In the genomic region with DNA sequence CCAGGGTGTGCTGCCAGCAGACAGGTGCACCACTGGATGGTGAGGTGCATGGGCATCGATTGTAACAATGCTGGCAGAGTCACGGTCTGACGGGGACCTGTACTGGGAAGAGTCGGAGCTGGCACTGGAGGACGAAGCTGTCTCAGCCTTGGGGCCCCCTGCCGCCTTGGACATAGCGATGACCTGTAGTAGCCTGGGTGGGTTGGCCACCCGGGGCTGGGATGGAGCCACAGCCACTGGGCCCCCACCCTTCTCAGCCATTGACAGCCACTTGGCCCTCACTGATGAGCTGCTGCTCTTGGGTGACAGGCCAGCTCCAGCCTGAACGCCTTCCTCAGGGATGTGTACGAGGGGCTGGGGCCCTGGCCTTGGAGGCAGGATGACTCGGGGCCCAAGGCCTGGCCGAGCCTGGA, we compare ENCODE assay signal across 8 mouse cellular contexts. TPM values are rescaled to one million over a fixed set of nuclear protein-coding genes. Genes with fewer than 3 reads are reported as not detected.
A peak's percentile ranks its signal among the peaks of the same experiment; 100 is the strongest.
DNase-seq lines count a peak whose midpoint lies in the region; ATAC-seq lines count a peak whose summit lies in the region.

No protein-coding gene starts in this region.

- H3K4me2 ChIP-seq in embryonic facial prominence, embryonic 14.5 days (ENCODE audit: low read depth, low read length) = no peak overlapping the region
- H3K4me2 ChIP-seq in hindbrain, embryonic 16.5 days (ENCODE audit: low read length) = no peak overlapping the region
- no peak overlapping the region for H3K4me2 ChIP-seq in midbrain, embryonic 16.5 days (ENCODE audit: low read length)

- no peaks in the 10 kb centered on the region for H3K9me3 ChIP-seq in embryonic facial prominence, embryonic 14.5 days (ENCODE audit: control insufficient read depth, low read length)
- H3K9me3 ChIP-seq in hindbrain, embryonic 16.5 days (ENCODE audit: control insufficient read depth, low read length) = no peaks in the 10 kb centered on the region
- no peaks in the 10 kb centered on the region for H3K9me3 ChIP-seq in midbrain, embryonic 16.5 days (replicated peaks; ENCODE audit: control insufficient read depth, low read length, poor library complexity, severe bottlenecking)

- WGBS in embryonic facial prominence, embryonic 14.5 days = 66% methylated on average over 10 of the region's 12 CpGs
- WGBS in hindbrain, embryonic 16.5 days = 63% methylated on average over 12 of the region's 12 CpGs
- 65% methylated on average over 12 of the region's 12 CpGs for WGBS in midbrain, embryonic 16.5 days

- H3K9ac ChIP-seq in embryonic facial prominence, embryonic 14.5 days (ENCODE audit: low read depth, low read length) = no peak overlapping the region
- peak overlapping the region; percentile 5; the same call in 1 of the 2 replicates for H3K9ac ChIP-seq in hindbrain, embryonic 16.5 days (ENCODE audit: low read depth, low read length)
- no peak overlapping the region for H3K9ac ChIP-seq in midbrain, embryonic 16.5 days (ENCODE audit: low read depth, low read length)

- no peak overlapping the region for H3K27ac ChIP-seq in embryonic facial prominence, embryonic 14.5 days (replicated peaks; ENCODE audit: low read depth, low read length)
- H3K27ac ChIP-seq in hindbrain, embryonic 16.5 days (ENCODE audit: low read depth, low read length) = no peak overlapping the region
- H3K27ac ChIP-seq in midbrain, embryonic 16.5 days (ENCODE audit: low read length) = no peak overlapping the region; the same call in 1 of the 2 replicates

- DNase-seq in kidney, adult 9 months = peak; percentile 17
- no peak for DNase-seq in kidney, adult 18-20 months
- no peak for DNase-seq in embryonic facial prominence, embryonic 14.5 days (ENCODE audit: low spot score)
- no peak for DNase-seq in left cerebral cortex, postnatal 36 days (ENCODE audit: low spot score in 2 of 2)
- no peak for DNase-seq in thymus, postnatal 14 days
- DNase-seq in left cerebral cortex, postnatal 14 days (ENCODE audit: low spot score in 2 of 2) = no peak

- H3K4me3 ChIP-seq in embryonic facial prominence, embryonic 14.5 days (ENCODE audit: low read depth, low read length) = no peak overlapping the region
- no peak overlapping the region for H3K4me3 ChIP-seq in hindbrain, embryonic 16.5 days (ENCODE audit: low read length)
- no peak overlapping the region for H3K4me3 ChIP-seq in midbrain, embryonic 16.5 days (ENCODE audit: low read depth, low read length)

- intact Hi-C loops in left cerebral cortex, postnatal 36 days (cut with DNase I) = no loop called here
- intact Hi-C loops in left cerebral cortex, postnatal 14 days (cut with DNase I) = no loop called here

- peaks cover 75% of the 10 kb centered on the region for H3K36me3 ChIP-seq in embryonic facial prominence, embryonic 14.5 days (ENCODE audit: control insufficient read depth, insufficient read depth, low read length)
- H3K36me3 ChIP-seq in hindbrain, embryonic 16.5 days (ENCODE audit: control insufficient read depth, insufficient read depth, low read length) = peaks cover 45% of the 10 kb centered on the region
- peaks cover 48% of the 10 kb centered on the region for H3K36me3 ChIP-seq in midbrain, embryonic 16.5 days (ENCODE audit: control insufficient read depth, insufficient read depth, low read length)

- no peaks in the 10 kb centered on the region for H3K27me3 ChIP-seq in embryonic facial prominence, embryonic 14.5 days (replicated peaks; ENCODE audit: control insufficient read depth, insufficient read depth, low read length)
- no peaks in the 10 kb centered on the region for H3K27me3 ChIP-seq in hindbrain, embryonic 16.5 days (replicated peaks; ENCODE audit: control insufficient read depth, insufficient read depth, low read length)
- H3K27me3 ChIP-seq in midbrain, embryonic 16.5 days (ENCODE audit: control insufficient read depth, insufficient read depth, low read depth, low read length) = no peaks in the 10 kb centered on the region

- no peaks in the 10 kb centered on the region for H3K4me1 ChIP-seq in embryonic facial prominence, embryonic 14.5 days (ENCODE audit: control insufficient read depth, insufficient read depth, low read length)
- peaks cover 11% of the 10 kb centered on the region for H3K4me1 ChIP-seq in hindbrain, embryonic 16.5 days (ENCODE audit: control insufficient read depth, insufficient read depth, low read depth, low read length)
- peaks cover 14% of the 10 kb centered on the region for H3K4me1 ChIP-seq in midbrain, embryonic 16.5 days (ENCODE audit: control insufficient read depth, insufficient read depth, low read length)

- peak; percentile 10; the same call in 1 of the 2 replicates for ATAC-seq in embryonic facial prominence, embryonic 14.5 days (ENCODE audit: low read depth)
- ATAC-seq in hindbrain, embryonic 16.5 days = peak; percentile 31; the same call in 1 of the 2 replicates
- ATAC-seq in midbrain, embryonic 16.5 days = peak; percentile 18; the same call in 1 of the 2 replicates

RNA-seq across cellular contexts. Expression of a gene that starts 9.1 kb away (rescaled TPM):
- 4.1 and 6.7 TPM in 2 replicates for polyA plus RNA-seq in embryonic facial prominence, embryonic 14.5 days (2014; fragmentation: Nextera tagmentation; extraction: Ambion mirVana)
- polyA plus RNA-seq in hindbrain, embryonic 16.5 days (2015; fragmentation: Nextera tagmentation; extraction: Ambion mirVana) = 10.4 and 11.2 TPM in 2 replicates
- polyA plus RNA-seq in midbrain, embryonic 16.5 days (2015; fragmentation: Nextera tagmentation; extraction: Ambion mirVana) = 12.5 and 12.7 TPM in 2 replicates
- total RNA-seq in left cerebral cortex, postnatal 36 days (2021) = 1 to 10 TPM; 2.2 to 2.4 TPM
- 1 to 10 TPM; 2.3 to 3.1 TPM for total RNA-seq in left cerebral cortex, postnatal 14 days (2021)

RNA-seq across cellular contexts. Expression of a gene that starts 9.2 kb away (rescaled TPM):
- polyA plus RNA-seq in embryonic facial prominence, embryonic 14.5 days (2014; fragmentation: Nextera tagmentation; extraction: Ambion mirVana) = 32.4 and 50.2 TPM in 2 replicates
- 387 and 426 TPM in 2 replicates for polyA plus RNA-seq in hindbrain, embryonic 16.5 days (2015; fragmentation: Nextera tagmentation; extraction: Ambion mirVana)
- polyA plus RNA-seq in midbrain, embryonic 16.5 days (2015; fragmentation: Nextera tagmentation; extraction: Ambion mirVana) = 471 and 472 TPM in 2 replicates
- total RNA-seq in left cerebral cortex, postnatal 36 days (2021) = 10 to 100 TPM; 50.4 to 57.1 TPM
- 10 to 100 TPM; 68.3 to 71.2 TPM for total RNA-seq in left cerebral cortex, postnatal 14 days (2021)

RNA-seq across cellular contexts. Expression of a gene that starts 11.0 kb away (rescaled TPM):
- polyA plus RNA-seq in embryonic facial prominence, embryonic 14.5 days (2014; fragmentation: Nextera tagmentation; extraction: Ambion mirVana) = 198 and 254 TPM in 2 replicates
- 61.2 and 79.2 TPM in 2 replicates for polyA plus RNA-seq in hindbrain, embryonic 16.5 days (2015; fragmentation: Nextera tagmentation; extraction: Ambion mirVana)
- polyA plus RNA-seq in midbrain, embryonic 16.5 days (2015; fragmentation: Nextera tagmentation; extraction: Ambion mirVana) = 58.8 and 65.1 TPM in 2 replicates
- 10 to 100 TPM; 40.2 to 51.9 TPM for total RNA-seq in left cerebral cortex, postnatal 36 days (2021)
- total RNA-seq in left cerebral cortex, postnatal 14 days (2021) = 10 to 100 TPM; 52.1 to 61.1 TPM

RNA-seq across cellular contexts. Expression of a gene that starts 20.9 kb away (rescaled TPM):
- polyA plus RNA-seq in embryonic facial prominence, embryonic 14.5 days (2014; fragmentation: Nextera tagmentation; extraction: Ambion mirVana) = 0.64 and 2.0 TPM in 2 replicates
- polyA plus RNA-seq in hindbrain, embryonic 16.5 days (2015; fragmentation: Nextera tagmentation; extraction: Ambion mirVana) = 0.26 and 0.32 TPM in 2 replicates
- not detected in 2 replicates for polyA plus RNA-seq in midbrain, embryonic 16.5 days (2015; fragmentation: Nextera tagmentation; extraction: Ambion mirVana)
- total RNA-seq in left cerebral cortex, postnatal 36 days (2021) = not detected
- not detected for total RNA-seq in left cerebral cortex, postnatal 14 days (2021)

RNA-seq across cellular contexts. Expression of a gene that starts 25.5 kb away (rescaled TPM):
- 0.22 TPM in 1 of 2 replicates, not detected in the other for polyA plus RNA-seq in embryonic facial prominence, embryonic 14.5 days (2014; fragmentation: Nextera tagmentation; extraction: Ambion mirVana)
- not detected in 2 replicates for polyA plus RNA-seq in hindbrain, embryonic 16.5 days (2015; fragmentation: Nextera tagmentation; extraction: Ambion mirVana)
- 0.20 TPM in 1 of 2 replicates, not detected in the other for polyA plus RNA-seq in midbrain, embryonic 16.5 days (2015; fragmentation: Nextera tagmentation; extraction: Ambion mirVana)
- total RNA-seq in left cerebral cortex, postnatal 36 days (2021) = not detected
- total RNA-seq in left cerebral cortex, postnatal 14 days (2021) = not detected
